Mouse (Mus musculus) heart, embryonic 11.5 days (tissue): ENCODE measurements around the gene Mon1b. TPM values are rescaled to one million over a fixed set of nuclear protein-coding genes. Genes with fewer than 3 reads are reported as not detected.

Experiments
- ATAC-seq: fragments of 200-750 bp; cut with Nextera tagmentation; replicated peaks from 2 replicates; pipeline ENCODE4 v1.8.0; 2017; ENCODE audit warnings: moderate library complexity; ENCODE audit not compliant: insufficient number of reproducible peaks, low FRiP score, low TSS enrichment
- H3K27ac ChIP-seq: fragments of 300-500 bp; sonication (generic); 2 replicates; pipeline ENCODE4 v1.5.1; 2014; ENCODE audit warnings: mild to moderate bottlenecking, low read depth, low read length
- H3K27me3 ChIP-seq: fragments of 300-500 bp; sonication (generic); 2 replicates; pipeline ENCODE4 v1.6.1; 2014; ENCODE audit warnings: mild to moderate bottlenecking, low read length, mixed read lengths; ENCODE audit not compliant: control insufficient read depth, insufficient read depth
- H3K36me3 ChIP-seq: fragments of 300-500 bp; sonication (generic); 2 replicates; pipeline ENCODE4 v1.6.1; 2014; ENCODE audit warnings: mild to moderate bottlenecking, low read length, moderate library complexity, mixed read lengths; ENCODE audit not compliant: control insufficient read depth, insufficient read depth
- H3K4me1 ChIP-seq: fragments of 300-500 bp; sonication (generic); 2 replicates; pipeline ENCODE4 v1.6.1; 2014; ENCODE audit warnings: low read length; ENCODE audit not compliant: control insufficient read depth, insufficient read depth
- H3K4me2 ChIP-seq: fragments of 300-500 bp; sonication (generic); 2 replicates; pipeline ENCODE4 v1.6.1; 2014; ENCODE audit warnings: mild to moderate bottlenecking, moderate library complexity
- H3K4me3 ChIP-seq: fragments of 300-500 bp; sonication (generic); 2 replicates; pipeline ENCODE4 v1.5.1; 2014; ENCODE audit warnings: low read depth, low read length
- H3K9ac ChIP-seq: fragments of 300-500 bp; sonication (generic); 2 replicates; pipeline ENCODE4 v1.6.1; 2014; ENCODE audit warnings: mild to moderate bottlenecking, low read depth, low read length, moderate library complexity
- H3K9me3 ChIP-seq: fragments of 300-500 bp; sonication (generic); replicated peaks from 2 replicates; pipeline ENCODE4 v1.6.1; 2016; ENCODE audit warnings: low read length; ENCODE audit not compliant: control insufficient read depth
- WGBS: fragments of 180-500 bp; shearing (Covaris S2); extraction: QIAGEN DNeasy Blood & Tissue Kit; methylation state at CpG from one replicate; pipeline ENCODE4 v1.1.7; 2014; ENCODE audit not compliant: insufficient replicate concordance; 5-methylcytosine and 5-hydroxymethylcytosine counted together
- polyA plus RNA-seq: library from polyadenylated mRNA; unstranded; fragments of >200 nt; fragmentation: Nextera tagmentation; extraction: Ambion mirVana; gene quantifications from 2 replicates; pipeline ENCODE4 v1.2.1, GENCODE M21; 2014

Mon1b gene
- polyA plus RNA-seq, 1 experiment from 2014 or later = 4.4 TPM

GRCm38 (mm10) chr8:113687889-113688542 is 52.6 kb downstream of the Mon1b start:
- Histone ChIP-seq H3K4me2 (no peak overlapping the region), H3K36me3 (no peaks in the 10 kb centered on the region), H3K27me3 (no peaks in the 10 kb centered on the region), H3K9me3 (no peaks in the 10 kb centered on the region), H3K9ac (no peak overlapping the region), H3K4me3 (no peak overlapping the region), H3K27ac (no peak overlapping the region), H3K4me1 (no peaks in the 10 kb centered on the region)
- WGBS = 76% methylated on average over 17 of the region's 17 CpGs
- ATAC-seq = no peak

GRCm38 (mm10) chr8:113688543-113688915 is 53.1 kb downstream of the Mon1b start:
- Histone ChIP-seq H3K4me1 (no peaks in the 10 kb centered on the region), H3K9me3 (no peaks in the 10 kb centered on the region), H3K9ac (no peak overlapping the region), H3K4me2 (no peak overlapping the region), H3K27me3 (no peaks in the 10 kb centered on the region), H3K36me3 (no peaks in the 10 kb centered on the region), H3K27ac (no peak overlapping the region), H3K4me3 (no peak overlapping the region)
- 71% methylated on average over 8 of the region's 8 CpGs for WGBS
- no peak for ATAC-seq

GRCm38 (mm10) chr8:113691622-113692343 is 56.4 kb downstream of the Mon1b start:
- no peak for ATAC-seq

More at GRCm38 (mm10) chr8:113691622-113692343, 56.4 kb downstream of the Mon1b start:
- H3K9ac ChIP-seq = no peak overlapping the region
- no peaks in the 10 kb centered on the region for H3K27me3 ChIP-seq
- H3K9me3 ChIP-seq = no peaks in the 10 kb centered on the region
- H3K27ac ChIP-seq = no peak overlapping the region
- no peak overlapping the region for H3K4me2 ChIP-seq
- no peaks in the 10 kb centered on the region for H3K4me1 ChIP-seq
- WGBS = 80% methylated on average over 14 of the region's 14 CpGs
- no peak overlapping the region for H3K4me3 ChIP-seq
- no peaks in the 10 kb centered on the region for H3K36me3 ChIP-seq

Other genes with a start within 250 kb of the Mon1b start
- not detected in 2 replicates for gene Syce1l, start 7.6 kb downstream of the Mon1b start, polyA plus RNA-seq
- 3.2 and 4.6 TPM in 2 replicates for gene Adamts18, start 213.2 kb downstream of the Mon1b start, polyA plus RNA-seq